In genomic region chr11:53605609-53606008, GRCm38 (mm10) we compare ENCODE assay signal across 11 mouse cellular contexts. TPM values are rescaled to one million over a fixed set of nuclear protein-coding genes. Genes with fewer than 3 reads are reported as not detected.
DNase-seq lines count a peak whose midpoint lies in the region; ATAC-seq lines count a peak whose summit lies in the region.
"Had no signal": no experiment of that assay in that cellular context is flagged by ENCODE, and none has a peak within 500 bp of the region (broad histone marks: within the 10 kb centered on the region; RNA-seq: fewer than 3 reads in every experiment).

No protein-coding gene starts in this region.

- no peak overlapping the region for H3K9ac ChIP-seq in hindbrain, embryonic 11.5 days (ENCODE audit: low read depth, low read length)
- H3K9ac ChIP-seq in hindbrain, embryonic 14.5 days, result no peak overlapping the region
- H3K9ac ChIP-seq in liver, embryonic 12.5 days, result no peak overlapping the region

- no peaks in the 10 kb centered on the region for H3K9me3 ChIP-seq in hindbrain, embryonic 11.5 days (ENCODE audit: control insufficient read depth, low read length)
- no peaks in the 10 kb centered on the region for H3K9me3 ChIP-seq in hindbrain, embryonic 14.5 days (ENCODE audit: control insufficient read depth, low read length)
- H3K9me3 ChIP-seq in liver, embryonic 12.5 days (replicated peaks), result no peaks in the 10 kb centered on the region

- no peak overlapping the region for H3K4me2 ChIP-seq in hindbrain, embryonic 11.5 days (replicated peaks; ENCODE audit: low read depth, low read length)
- no peak overlapping the region for H3K4me2 ChIP-seq in hindbrain, embryonic 14.5 days (replicated peaks)
- H3K4me2 ChIP-seq in liver, embryonic 12.5 days, result peak overlapping the region; percentile 39

- peak; percentile 14 for DNase-seq in hindbrain, embryonic 11.5 days (ENCODE audit: low spot score)
- DNase-seq in hindbrain, embryonic 14.5 days (ENCODE audit: low spot score), result no peak
- DNase-seq in CD4-positive, CD25-positive, alpha-beta regulatory T cell, adult 2 months (ENCODE audit: low read depth, low spot score), result peak; percentile 43
- DNase-seq in ES-CJ7 (ENCODE audit: low read depth, low spot score), result peak; percentile 25
- no peak for DNase-seq in adrenal gland, adult 18-20 months (ENCODE audit: low spot score in 2 of 2)
- no peak for DNase-seq in adrenal gland, adult 8-10 months
- DNase-seq: kidney, postnatal 14 days had no signal

- no peak overlapping the region for H3K4me3 ChIP-seq in hindbrain, embryonic 11.5 days (ENCODE audit: low read depth, low read length)
- no peak overlapping the region for H3K4me3 ChIP-seq in hindbrain, embryonic 14.5 days (replicated peaks; ENCODE audit: low read length)
- H3K4me3 ChIP-seq in liver, embryonic 12.5 days, result no peak overlapping the region

- H3K4me1 ChIP-seq in hindbrain, embryonic 11.5 days (replicated peaks; ENCODE audit: control insufficient read depth, insufficient read depth, low read length), result no peaks in the 10 kb centered on the region; the same call in 1 of the 2 replicates
- H3K4me1 ChIP-seq in hindbrain, embryonic 14.5 days (replicated peaks; ENCODE audit: control insufficient read depth, insufficient read depth, low read length), result no peaks in the 10 kb centered on the region
- peaks cover 39% of the 10 kb centered on the region for H3K4me1 ChIP-seq in liver, embryonic 12.5 days

- no peaks in the 10 kb centered on the region for H3K27me3 ChIP-seq in hindbrain, embryonic 11.5 days (ENCODE audit: control insufficient read depth, insufficient read depth, low read length)
- H3K27me3 ChIP-seq in hindbrain, embryonic 14.5 days (ENCODE audit: control insufficient read depth, insufficient read depth, low read length), result no peaks in the 10 kb centered on the region
- H3K27me3 ChIP-seq in liver, embryonic 12.5 days (replicated peaks), result no peaks in the 10 kb centered on the region

- WGBS in hindbrain, embryonic 11.5 days, result 13% methylated on average over 12 of the region's 12 CpGs
- WGBS in hindbrain, embryonic 14.5 days, result 8% methylated on average over 12 of the region's 12 CpGs
- WGBS in liver, embryonic 12.5 days (ENCODE audit: insufficient replicate concordance), result 3% methylated on average over 12 of the region's 12 CpGs

- 0 out of 2 replicates have a peak, but pooled peaks cover 3% of the 10 kb centered on the region for H3K36me3 ChIP-seq in hindbrain, embryonic 11.5 days (ENCODE audit: control insufficient read depth, insufficient read depth, low read length)
- peaks cover 29% of the 10 kb centered on the region for H3K36me3 ChIP-seq in hindbrain, embryonic 14.5 days (replicated peaks; ENCODE audit: control insufficient read depth, insufficient read depth)
- peaks cover 5% of the 10 kb centered on the region; the same call in 1 of the 2 replicates for H3K36me3 ChIP-seq in liver, embryonic 12.5 days

- no peak overlapping the region for H3K27ac ChIP-seq in hindbrain, embryonic 11.5 days (ENCODE audit: low read depth, low read length)
- H3K27ac ChIP-seq in hindbrain, embryonic 14.5 days, result no peak overlapping the region
- no peak overlapping the region for H3K27ac ChIP-seq in liver, embryonic 12.5 days

- ATAC-seq in hindbrain, embryonic 11.5 days (ENCODE audit: low FRiP score), result no peak
- ATAC-seq in hindbrain, embryonic 14.5 days (ENCODE audit: low FRiP score), result no peak
- peak; percentile 40; the same call in 1 of the 2 replicates for ATAC-seq in liver, embryonic 12.5 days

RNA-seq across cellular contexts. Expression of gene Il4, which starts 12.9 kb away (rescaled TPM):
- 2.3 and 2.8 TPM in 2 replicates for polyA plus RNA-seq in hindbrain, embryonic 11.5 days (2014; fragmentation: Nextera tagmentation; extraction: Ambion mirVana)
- 8.3 and 8.5 TPM in 2 replicates for polyA plus RNA-seq in hindbrain, embryonic 14.5 days (2014; fragmentation: Nextera tagmentation; extraction: Ambion mirVana)
- 0.81 TPM in 2 replicates for polyA plus RNA-seq in liver, embryonic 12.5 days (2016; fragmentation: Nextera tagmentation; extraction: Ambion mirVana)
- not detected for total RNA-seq in adrenal gland, adult 18-20 months (2021)
- not detected for total RNA-seq in adrenal gland, adult 8-10 months (2022)
- total RNA-seq: left cerebral cortex, postnatal 36 days had no signal

RNA-seq across cellular contexts. Expression of gene Il13, which starts 28.9 kb away (rescaled TPM):
- polyA plus RNA-seq in hindbrain, embryonic 11.5 days (2014; fragmentation: Nextera tagmentation; extraction: Ambion mirVana), result not detected in 2 replicates
- polyA plus RNA-seq in hindbrain, embryonic 14.5 days (2014; fragmentation: Nextera tagmentation; extraction: Ambion mirVana), result not detected in 2 replicates
- polyA plus RNA-seq in liver, embryonic 12.5 days (2016; fragmentation: Nextera tagmentation; extraction: Ambion mirVana), result not detected in 2 replicates
- total RNA-seq in adrenal gland, adult 18-20 months (2021), result not detected
- not detected for total RNA-seq in adrenal gland, adult 8-10 months (2022)
- total RNA-seq: gastrocnemius, postnatal 4 days; left cerebral cortex, postnatal 36 days had no signal
- polyA plus RNA-seq: embryonic facial prominence, embryonic 11.5 days had no signal

RNA-seq across cellular contexts. Expression of gene Kif3a, which starts 38.4 kb away (rescaled TPM):
- 106 and 118 TPM in 2 replicates for polyA plus RNA-seq in hindbrain, embryonic 11.5 days (2014; fragmentation: Nextera tagmentation; extraction: Ambion mirVana)
- 278 and 302 TPM in 2 replicates for polyA plus RNA-seq in hindbrain, embryonic 14.5 days (2014; fragmentation: Nextera tagmentation; extraction: Ambion mirVana)
- polyA plus RNA-seq in liver, embryonic 12.5 days (2016; fragmentation: Nextera tagmentation; extraction: Ambion mirVana), result 13.7 and 14.5 TPM in 2 replicates
- total RNA-seq in adrenal gland, adult 18-20 months (2021), result 10 to 100 TPM; 23.2 to 25.9 TPM
- total RNA-seq in adrenal gland, adult 8-10 months (2022), result 10 to 100 TPM; 28.4 to 36.3 (median 31.1) TPM

Comparison
In these comparisons a context has a peak if more than half of its experiments do, and no peak if none do; other contexts are left out.
1. DNase-seq: peak in hindbrain, embryonic 11.5 days (single experiment), CD4-positive, CD25-positive, alpha-beta regulatory T cell, adult 2 months (single experiment) and ES-CJ7 (single experiment); none in hindbrain, embryonic 14.5 days (single experiment), adrenal gland, adult 18-20 months (0 of 2) and adrenal gland, adult 8-10 months (single experiment).